Mouse (Mus musculus) liver, adult 2 months (tissue): Measurements from ENCODE around the gene Exoc7. TPM values are rescaled to one million over a fixed set of nuclear protein-coding genes. Genes with fewer than 3 reads are reported as not detected.

Experiments
- DNase-seq: peaks from one replicate; pipeline ENCODE4 v3.0.0-alpha.2; 2011; ENCODE audit warnings: low read depth, low spot score; ENCODE audit errors: extremely low read depth
- H3K27ac ChIP-seq: fragments of 200-500 bp; replicated peaks from 2 replicates; pipeline ENCODE4 v1.5.1; 2012; ENCODE audit warnings: low read depth, mild to moderate bottlenecking, control low read depth, inconsistent platforms, low read length; ENCODE audit not compliant: insufficient read depth
- H3K27me3 ChIP-seq: fragments of 200-500 bp; 2 replicates; pipeline ENCODE4 v1.6.1; 2012; ENCODE audit warnings: mild to moderate bottlenecking, moderate library complexity, low read length, inconsistent platforms; ENCODE audit not compliant: control insufficient read depth, insufficient read depth
- H3K36me3 ChIP-seq: fragments of 200-500 bp; 2 replicates; pipeline ENCODE4 v1.6.1; 2012; ENCODE audit warnings: low read length, inconsistent platforms; ENCODE audit not compliant: control insufficient read depth, insufficient read depth
- H3K4me1 ChIP-seq: fragments of 200-500 bp; 2 replicates; pipeline ENCODE4 v1.6.1; 2011; ENCODE audit warnings: low read length; ENCODE audit not compliant: control insufficient read depth, insufficient read depth
- H3K4me3 ChIP-seq: fragments of 200-500 bp; 2 replicates; pipeline ENCODE4 v1.5.1; 2011; ENCODE audit warnings: low read depth, mild to moderate bottlenecking, control low read depth, low read length, moderate library complexity; ENCODE audit not compliant: insufficient read depth
- H3K79me2 ChIP-seq: fragments of 200-500 bp; 2 replicates; pipeline ENCODE4 v1.6.1; 2012; ENCODE audit warnings: inconsistent platforms, mild to moderate bottlenecking, low read length, moderate library complexity; ENCODE audit not compliant: control insufficient read depth, insufficient read depth
- H3K9ac ChIP-seq: fragments of 200-500 bp; 2 replicates; pipeline ENCODE4 v1.6.1; 2012; ENCODE audit warnings: low read depth, mild to moderate bottlenecking, control low read depth, inconsistent platforms, low read length
- CTCF ChIP-seq: fragments of 200-500 bp; IDR thresholded peaks from 2 replicates; pipeline ENCODE4 v1.5.1; 2011; ENCODE audit warnings: low read depth, low read length, control low read depth
- POLR2A ChIP-seq: fragments of 200-500 bp; IDR thresholded peaks from 2 replicates; pipeline ENCODE4 v1.6.1; 2011; ENCODE audit warnings: low read length, control low read depth; ENCODE audit not compliant: insufficient read depth; ENCODE audit errors: extremely low read depth
- WGBS: fragments of 180-500 bp; shearing (Covaris S2); methylation state at CpG from one replicate; pipeline ENCODE4 v1.1.7; 2018; 5-methylcytosine and 5-hydroxymethylcytosine counted together
- polyA plus RNA-seq: library from polyadenylated mRNA; depleted of rRNA; stranded (reverse); fragments of >200 nt; gene quantifications from 2 replicates; pipeline ENCODE4 v1.2.3, GENCODE M21; 2012
- total RNA-seq: library from RNA; depleted of rRNA; stranded (reverse); fragments of >200 nt; gene quantifications from 2 replicates; pipeline ENCODE4 v1.2.3, GENCODE M21; 2014

Gene Exoc7
- total and polyA plus RNA-seq, 2 experiments, result 15.9 to 19.5 TPM

GRCm38 (mm10) chr11:116272589-116273468, 34.2 kb downstream of the Exoc7 start:
- DNase-seq, result peak; percentile 34
- no peak overlapping the region for H3K27ac ChIP-seq
- no peaks in the 10 kb centered on the region for H3K27me3 ChIP-seq
- peak overlapping the region; percentile 10; the same call in 1 of the 2 replicates for H3K9ac ChIP-seq
- peaks cover 7% of the 10 kb centered on the region; the same call in 1 of the 2 replicates for H3K4me1 ChIP-seq
- TF ChIP-seq POLR2A (no peak), CTCF (no peak)
- peaks cover 16% of the 10 kb centered on the region; the same call in 1 of the 2 replicates for H3K79me2 ChIP-seq
- H3K4me3 ChIP-seq, result peak overlapping the region; percentile 83; the same call in 1 of the 2 replicates
- peaks cover 13% of the 10 kb centered on the region for H3K36me3 ChIP-seq
- 32% methylated on average over 12 of the region's 12 CpGs for WGBS

GRCm38 (mm10) chr11:116269560-116269959, 37.5 kb downstream of the Exoc7 start:
- DNase-seq, result no peak
- Histone ChIP-seq H3K4me1 (peaks cover 5% of the 10 kb centered on the region; the same call in 1 of the 2 replicates), H3K4me3 (no peak overlapping the region), H3K79me2 (peaks cover 19% of the 10 kb centered on the region; the same call in 1 of the 2 replicates), H3K9ac (no peak overlapping the region), H3K27me3 (no peaks in the 10 kb centered on the region), H3K36me3 (peaks cover 30% of the 10 kb centered on the region), H3K27ac (no peak overlapping the region)
- TF ChIP-seq POLR2A (no peak), CTCF (no peak)
- WGBS, result 91% methylated on average over 8 of the region's 8 CpGs

GRCm38 (mm10) chr11:116268313-116268712, 38.7 kb downstream of the Exoc7 start:
- WGBS, result 90% methylated on average over 6 of the region's 6 CpGs
- no peak overlapping the region for H3K27ac ChIP-seq

GRCm38 (mm10) chr11:116267637-116268036, 39.4 kb downstream of the Exoc7 start:
- Histone ChIP-seq H3K4me1 (peaks cover 3% of the 10 kb centered on the region; the same call in 1 of the 2 replicates), H3K4me3 (no peak overlapping the region)

More at GRCm38 (mm10) chr11:116268313-116268712, 38.7 kb downstream of the Exoc7 start:
- peaks cover 41% of the 10 kb centered on the region for H3K36me3 ChIP-seq
- H3K4me3 ChIP-seq, result no peak overlapping the region
- H3K9ac ChIP-seq, result no peak overlapping the region
- TF ChIP-seq POLR2A (no peak), CTCF (no peak)
- peaks cover 13% of the 10 kb centered on the region; the same call in 1 of the 2 replicates for H3K79me2 ChIP-seq
- DNase-seq, result no peak
- H3K4me1 ChIP-seq, result peaks cover 5% of the 10 kb centered on the region; the same call in 1 of the 2 replicates
- H3K27me3 ChIP-seq, result no peaks in the 10 kb centered on the region

GRCm38 (mm10) chr11:116265850-116266249, 41.2 kb downstream of the Exoc7 start:
- peaks cover 59% of the 10 kb centered on the region for H3K36me3 ChIP-seq
- no peaks in the 10 kb centered on the region for H3K4me1 ChIP-seq
- no peak for DNase-seq
- H3K27ac ChIP-seq, result no peak overlapping the region
- H3K9ac ChIP-seq, result no peak overlapping the region
- WGBS, result 93% methylated on average over 4 of the region's 4 CpGs
- H3K79me2 ChIP-seq, result peaks cover 6% of the 10 kb centered on the region; the same call in 1 of the 2 replicates
- no peaks in the 10 kb centered on the region for H3K27me3 ChIP-seq
- no peak for TF ChIP-seq CTCF
- no peak overlapping the region for H3K4me3 ChIP-seq

More at GRCm38 (mm10) chr11:116267637-116268036, 39.4 kb downstream of the Exoc7 start:
- WGBS, result 91% methylated on average over 8 of the region's 8 CpGs
- Histone ChIP-seq H3K27me3 (no peaks in the 10 kb centered on the region), H3K9ac (no peak overlapping the region), H3K79me2 (peaks cover 13% of the 10 kb centered on the region; the same call in 1 of the 2 replicates), H3K27ac (no peak overlapping the region), H3K36me3 (peaks cover 46% of the 10 kb centered on the region)
- TF ChIP-seq POLR2A (no peak), CTCF (peak; percentile 30; the same call in 1 of the 2 replicates)
- DNase-seq, result no peak

- H3K4me3 ChIP-seq, result no peak overlapping the region
- peaks cover 3% of the 10 kb centered on the region; the same call in 1 of the 2 replicates for H3K79me2 ChIP-seq
- DNase-seq, result no peak
- no peak overlapping the region for H3K9ac ChIP-seq
- 72% methylated on average over 11 of the region's 11 CpGs for WGBS
- H3K4me1 ChIP-seq, result no peaks in the 10 kb centered on the region
- TF ChIP-seq POLR2A (no peak), CTCF (no peak)
- H3K36me3 ChIP-seq, result peaks cover 63% of the 10 kb centered on the region
- H3K27ac ChIP-seq, result no peak overlapping the region
- no peaks in the 10 kb centered on the region for H3K27me3 ChIP-seq
Observed at GRCm38 (mm10) chr11:116265352-116265751, 41.7 kb downstream of the Exoc7 start.
